Mouse (Mus musculus): ENCODE measurements around the gene Eif3g.
A peak's percentile ranks its signal among the peaks of the same experiment; 100 is the strongest.

Eif3g gene

DNA sequence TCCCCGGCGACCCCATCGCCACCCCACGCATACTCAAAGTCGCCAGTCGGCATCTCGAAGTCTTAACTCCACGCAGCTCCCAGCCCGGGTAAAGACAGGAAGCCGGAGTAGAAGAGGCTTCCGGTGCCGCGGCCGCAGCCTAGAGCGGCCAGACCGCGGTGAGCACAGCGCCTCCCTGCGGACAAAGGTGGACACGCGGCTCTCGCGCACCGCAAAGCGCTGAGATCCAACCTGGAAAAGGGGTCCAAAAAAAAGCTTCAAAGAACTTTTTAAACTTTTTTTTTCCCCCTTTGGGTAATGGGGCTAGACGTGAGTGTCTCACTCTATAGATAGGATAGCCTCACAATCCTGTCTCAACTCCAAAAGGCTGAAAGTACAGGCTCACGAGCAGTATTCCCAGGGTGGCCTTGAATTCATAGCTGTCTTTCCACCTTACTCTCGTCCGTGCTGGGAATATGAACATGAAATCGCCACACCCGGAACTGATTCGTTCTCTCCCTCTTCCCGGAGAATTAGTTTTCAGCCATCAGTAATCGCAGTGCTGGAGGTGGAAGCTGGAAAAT, at the start of gene Eif3g:
Gene Eif3g, minus strand, starts transcription at position 113 of the 563 bp plus-strand sequence.
- DNase-seq (ENCODE audit: low read depth): peak; percentile 92

- DNase-seq (ENCODE audit: low read depth): no peak
Measured at GRCm38 (mm10) chr9:20946066-20946880, 47.9 kb upstream of the Eif3g start.

DNA sequence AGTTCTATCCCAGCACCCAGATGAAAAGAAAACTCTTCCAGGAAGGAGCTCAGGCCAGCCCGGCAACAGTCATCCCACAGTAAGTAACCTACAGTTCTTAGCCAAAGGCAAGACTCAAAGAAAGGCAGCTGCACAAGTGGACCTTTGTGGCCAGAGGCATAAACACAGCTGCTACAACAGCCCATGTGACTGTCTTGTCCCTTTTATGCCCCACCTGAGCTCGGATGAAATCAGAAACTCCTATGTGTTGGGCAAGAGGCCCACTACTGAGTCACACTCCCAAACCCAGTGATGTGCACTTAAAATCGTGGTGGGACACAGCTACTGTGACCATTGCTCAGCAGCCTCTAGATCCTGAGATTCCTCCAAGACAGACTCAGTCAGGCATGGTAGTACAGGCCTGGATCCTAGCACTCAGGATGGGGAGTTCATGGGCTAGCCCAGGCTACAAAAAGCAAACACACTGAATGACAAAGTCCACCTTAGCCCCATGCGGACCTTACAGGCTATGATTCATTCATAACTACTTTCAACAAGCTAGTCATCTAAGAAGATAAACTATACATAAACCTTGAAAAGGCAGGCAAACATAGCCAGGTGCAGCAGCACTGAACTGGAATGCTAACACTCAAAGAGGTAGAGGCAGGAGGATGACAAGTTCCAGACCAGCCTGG, 46.4 kb upstream of the Eif3g start:
- DNase-seq (ENCODE audit: low read depth): no peak

DNA sequence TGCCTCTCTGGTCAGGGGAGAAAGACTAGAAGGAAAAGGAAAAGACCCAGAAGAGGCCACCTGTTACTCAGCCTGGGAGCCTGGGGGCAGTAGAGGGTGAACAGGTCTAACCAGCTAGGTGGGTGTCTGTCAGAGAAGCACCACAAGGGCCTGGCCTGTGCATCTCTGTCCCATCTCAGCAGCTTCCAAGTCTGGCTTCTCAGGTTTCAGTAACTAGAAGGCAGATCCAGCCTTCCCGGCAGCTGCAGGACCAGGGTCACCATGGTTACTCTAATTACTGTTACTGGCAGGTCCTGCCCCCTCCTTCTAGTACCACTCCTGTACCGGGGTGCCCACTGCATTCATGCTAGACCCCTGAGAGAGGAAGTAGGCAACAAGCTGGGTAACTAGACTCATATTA, 45.5 kb upstream of the Eif3g start:
- DNase-seq (ENCODE audit: low read depth): no peak

DNA sequence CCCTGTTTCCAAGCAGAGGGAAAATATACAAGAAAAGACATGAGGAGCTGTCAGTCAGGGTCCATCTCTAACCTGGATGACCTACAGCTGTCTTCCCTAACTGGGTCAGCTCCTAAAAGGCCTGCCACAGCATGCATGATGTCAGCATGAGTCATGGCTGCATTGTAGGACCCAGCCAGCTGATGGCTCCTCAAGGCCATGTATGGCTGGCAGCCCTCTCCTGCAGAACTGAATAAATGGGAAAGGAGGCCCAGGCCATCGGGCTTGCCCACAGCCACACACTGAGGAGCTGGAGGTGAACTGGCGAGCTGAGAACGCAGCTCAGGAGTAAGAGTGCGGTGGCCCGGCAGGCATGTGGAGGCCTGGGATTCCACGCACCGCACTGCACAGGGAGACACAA, 45.0 kb upstream of the Eif3g start:
- no peak for DNase-seq (ENCODE audit: low read depth)

DNA sequence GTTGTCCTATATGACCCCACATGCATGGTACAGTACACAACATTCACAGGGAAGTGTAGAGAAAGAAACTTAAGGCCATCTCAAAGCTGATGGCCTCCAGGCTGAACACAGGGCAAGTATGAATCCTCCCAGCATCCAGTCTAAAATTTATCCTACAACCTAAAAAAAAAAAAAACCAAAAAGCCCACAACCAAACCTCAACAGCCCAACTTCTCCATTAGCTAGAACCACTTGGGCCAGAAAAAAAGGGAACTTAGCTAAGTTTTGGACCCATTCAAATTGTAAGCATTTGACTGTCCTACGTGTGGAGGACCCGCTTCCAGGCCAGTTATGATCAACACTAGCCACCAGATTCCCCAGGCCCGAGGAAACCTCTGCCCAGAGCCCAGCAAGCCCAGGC, 24.8 kb upstream of the Eif3g start:
- no peak for DNase-seq (ENCODE audit: low read depth)

GRCm38 (mm10) chr9:20916160-20916559, 17.7 kb upstream of the Eif3g start:
- peak; percentile 74 for DNase-seq (ENCODE audit: low read depth)

DNA sequence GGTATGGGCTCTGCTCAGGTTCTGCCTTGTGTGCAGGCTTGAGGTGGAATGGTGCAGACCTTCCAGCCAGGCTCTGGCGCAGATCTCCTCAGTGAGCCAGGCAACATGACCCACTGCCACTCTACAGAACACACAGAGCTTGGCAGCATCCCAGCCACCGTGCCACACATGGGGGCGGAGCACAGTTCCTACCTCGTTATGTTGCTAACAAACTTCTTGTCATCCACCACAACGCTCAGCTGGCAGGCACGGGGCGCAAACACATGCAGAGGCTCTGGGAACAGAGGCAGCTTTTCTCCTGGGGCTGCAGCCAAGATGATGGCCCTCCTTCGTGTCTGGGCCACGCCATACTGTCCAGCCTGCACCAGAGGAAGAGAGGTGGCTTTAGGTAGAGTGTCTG, 11.5 kb upstream of the Eif3g start:
- no peak for DNase-seq (ENCODE audit: low read depth)

GRCm38 (mm10) chr9:20902174-20902491, 3.7 kb upstream of the Eif3g start:
- peak; percentile 24 for DNase-seq (ENCODE audit: low read depth)

DNA sequence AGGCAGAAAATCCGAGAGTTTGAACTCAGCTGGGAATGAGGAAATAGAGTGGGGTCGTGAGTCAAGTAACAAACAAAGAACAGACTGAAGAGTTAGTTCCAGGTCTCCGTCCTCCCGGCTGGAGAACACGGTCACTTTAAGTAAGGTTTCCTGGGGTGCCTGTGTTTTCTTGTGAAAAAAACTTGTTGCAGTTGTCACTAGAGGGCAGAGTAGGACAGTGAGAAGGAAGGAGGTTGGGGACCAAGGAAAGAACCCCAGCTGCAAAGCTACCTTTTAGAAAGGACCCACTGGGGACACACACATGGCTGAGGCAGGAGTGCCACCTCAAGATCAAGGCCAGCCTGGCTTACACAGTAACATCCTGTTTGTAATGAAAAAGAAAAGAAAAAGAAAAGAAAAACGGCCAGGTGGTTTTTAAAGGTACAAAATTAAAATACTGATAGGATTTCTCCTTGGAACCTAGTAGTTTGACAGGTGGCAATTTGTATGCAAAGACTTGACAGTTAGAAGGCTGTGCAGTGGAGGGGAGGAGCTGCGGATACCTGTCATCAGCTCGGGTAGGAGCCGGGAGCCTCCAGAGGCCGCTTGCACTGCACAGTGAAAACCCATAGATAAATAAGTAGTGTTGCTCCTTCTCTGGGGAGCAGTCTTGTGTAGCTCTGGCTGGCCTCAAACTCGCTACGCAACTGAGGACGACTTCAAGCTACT, 3.2 kb upstream of the Eif3g start:
- peak; percentile 83 for DNase-seq (ENCODE audit: low read depth)

DNA sequence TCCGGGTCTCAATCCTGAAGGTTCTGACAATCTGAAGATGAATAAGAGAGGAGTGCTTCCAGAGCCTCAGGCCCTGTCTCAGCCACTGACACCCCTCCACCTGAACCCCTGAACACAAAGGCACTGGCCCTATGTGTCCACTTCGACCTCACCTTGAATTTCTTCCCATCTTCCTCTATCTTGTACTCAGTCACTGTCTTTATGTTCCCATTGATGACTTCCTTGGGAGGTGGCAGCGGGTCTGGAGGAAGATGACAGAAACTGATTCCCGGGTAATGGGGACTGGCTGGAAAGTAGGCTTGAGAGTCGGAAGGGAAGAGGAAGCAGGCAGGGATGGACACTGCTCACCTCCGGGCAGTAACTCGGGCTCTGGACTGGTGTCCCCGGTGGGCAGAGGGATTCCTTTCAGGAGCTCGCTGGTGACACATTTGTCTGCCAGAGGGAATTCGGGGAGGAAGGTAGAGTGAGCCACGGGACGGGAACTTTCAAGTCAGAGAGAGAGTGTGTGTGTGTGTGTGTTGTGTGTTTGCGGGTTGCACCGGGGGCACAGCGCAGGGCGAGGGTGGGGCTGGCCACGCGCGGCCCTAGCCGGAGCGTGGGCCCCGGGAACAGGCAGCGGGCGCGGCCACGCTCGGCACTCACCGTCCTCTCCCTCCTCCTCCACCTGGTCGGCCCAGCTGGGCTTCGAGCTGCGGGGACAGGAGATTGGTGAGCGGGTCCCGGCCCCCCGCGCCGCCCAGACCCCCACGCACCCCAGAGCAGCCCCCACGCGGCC, 500 bp downstream of the Eif3g start:
- peak; percentile 34 for DNase-seq (ENCODE audit: low read depth)

DNA sequence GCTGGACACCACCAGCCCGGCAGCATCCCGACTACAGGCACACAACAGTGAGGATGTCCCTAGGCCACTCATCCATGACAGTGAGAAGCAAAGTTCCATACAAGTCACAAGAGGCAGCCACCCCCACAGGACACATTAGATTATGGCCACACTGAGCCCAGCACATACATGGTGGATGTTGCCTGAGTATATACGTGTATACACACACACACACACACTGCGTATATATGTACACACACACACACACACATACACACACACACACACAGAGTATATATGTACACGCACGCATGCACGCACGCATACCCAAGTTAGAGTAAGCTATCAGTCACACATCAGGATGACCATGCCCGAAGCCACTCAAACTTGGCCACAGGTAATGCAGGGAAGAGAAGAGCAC, 3.0 kb downstream of the Eif3g start:
- no peak for DNase-seq (ENCODE audit: low read depth)

DNA sequence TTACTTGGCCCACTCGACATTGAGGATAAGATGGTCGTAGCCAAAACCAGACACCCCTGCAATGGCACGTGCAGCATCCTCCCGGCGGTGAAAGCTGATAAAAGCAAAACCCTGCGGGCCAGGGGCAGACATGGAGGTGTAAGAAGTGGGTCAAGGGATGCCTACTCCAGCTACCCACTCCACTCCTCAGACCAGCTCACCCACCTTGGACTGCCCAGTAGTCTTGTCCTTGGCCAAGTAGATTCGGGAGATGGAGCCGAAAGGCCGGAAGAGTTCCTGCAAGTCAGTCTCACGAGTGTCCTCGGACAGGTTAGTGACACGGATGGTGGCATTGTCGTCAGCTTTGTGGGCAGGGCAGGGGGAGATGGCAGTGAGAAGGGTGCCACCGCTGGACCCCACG, 3.8 kb downstream of the Eif3g start:
- DNase-seq (ENCODE audit: low read depth): no peak

DNA sequence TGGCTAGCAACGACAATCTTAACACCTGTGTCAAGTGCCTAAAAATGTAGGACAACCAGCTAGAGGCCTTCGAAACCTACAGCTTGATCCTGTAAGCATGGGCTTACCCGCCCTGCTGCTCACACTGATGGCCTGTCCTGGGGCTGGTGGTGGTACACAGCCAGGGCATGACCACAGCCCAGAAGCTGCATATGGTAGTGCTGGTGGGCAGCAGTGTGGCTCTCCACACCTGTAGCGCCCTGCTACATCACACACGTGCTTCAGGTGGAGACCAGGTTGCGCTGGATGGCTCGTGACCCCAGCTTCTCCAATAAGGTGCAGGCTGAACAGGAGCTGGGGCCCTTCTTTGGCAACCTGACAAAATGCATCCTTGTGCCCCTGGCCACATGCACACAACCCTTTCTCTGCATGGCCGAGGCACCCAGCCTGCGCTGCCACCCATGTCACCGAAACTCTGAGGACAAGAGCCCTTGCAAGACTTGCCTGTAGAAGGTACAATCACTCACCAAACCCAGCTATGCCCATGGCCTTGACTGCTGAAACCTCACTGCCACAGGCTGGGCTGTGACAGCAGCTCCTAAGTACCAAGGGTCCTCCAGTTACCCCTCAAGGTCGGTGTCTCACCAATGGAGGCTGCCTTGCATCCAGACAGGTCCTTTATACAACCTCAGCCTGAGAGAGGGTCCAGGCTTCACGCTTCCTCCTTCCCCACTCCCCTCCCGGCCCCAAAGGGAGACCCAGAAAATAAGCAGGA, 4.7 kb downstream of the Eif3g start:
- no peak for DNase-seq (ENCODE audit: low read depth)

- no peak for DNase-seq (ENCODE audit: low read depth)
Measured at GRCm38 (mm10) chr9:20893069-20893468, 5.4 kb downstream of the Eif3g start.

- no peak for DNase-seq (ENCODE audit: low read depth)
Measured at GRCm38 (mm10) chr9:20892104-20892653, 6.2 kb downstream of the Eif3g start.

GRCm38 (mm10) chr9:20891339-20892103, 6.9 kb downstream of the Eif3g start:
- DNase-seq (ENCODE audit: low read depth): no peak

DNA sequence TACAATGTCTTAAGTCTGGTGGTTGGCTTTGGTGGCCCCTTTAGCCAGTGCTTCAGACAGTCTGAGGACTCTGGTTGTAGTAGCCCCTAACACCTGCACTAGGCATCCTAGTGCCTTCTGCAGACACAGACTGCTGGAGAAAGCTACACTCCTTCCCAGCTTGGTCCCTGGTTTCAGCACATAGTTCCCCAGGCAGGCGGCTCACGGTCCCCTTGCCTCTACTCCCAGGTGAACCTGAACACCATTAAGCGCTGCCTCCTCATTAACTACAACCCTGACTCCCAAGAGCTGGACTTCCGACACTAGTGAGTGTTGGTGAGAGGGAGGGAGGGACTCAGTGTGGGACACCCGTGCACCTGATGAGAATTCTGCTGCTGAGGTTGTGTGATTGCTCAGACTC, 8.0 kb downstream of the Eif3g start:
- no peak for DNase-seq (ENCODE audit: low read depth)

DNA sequence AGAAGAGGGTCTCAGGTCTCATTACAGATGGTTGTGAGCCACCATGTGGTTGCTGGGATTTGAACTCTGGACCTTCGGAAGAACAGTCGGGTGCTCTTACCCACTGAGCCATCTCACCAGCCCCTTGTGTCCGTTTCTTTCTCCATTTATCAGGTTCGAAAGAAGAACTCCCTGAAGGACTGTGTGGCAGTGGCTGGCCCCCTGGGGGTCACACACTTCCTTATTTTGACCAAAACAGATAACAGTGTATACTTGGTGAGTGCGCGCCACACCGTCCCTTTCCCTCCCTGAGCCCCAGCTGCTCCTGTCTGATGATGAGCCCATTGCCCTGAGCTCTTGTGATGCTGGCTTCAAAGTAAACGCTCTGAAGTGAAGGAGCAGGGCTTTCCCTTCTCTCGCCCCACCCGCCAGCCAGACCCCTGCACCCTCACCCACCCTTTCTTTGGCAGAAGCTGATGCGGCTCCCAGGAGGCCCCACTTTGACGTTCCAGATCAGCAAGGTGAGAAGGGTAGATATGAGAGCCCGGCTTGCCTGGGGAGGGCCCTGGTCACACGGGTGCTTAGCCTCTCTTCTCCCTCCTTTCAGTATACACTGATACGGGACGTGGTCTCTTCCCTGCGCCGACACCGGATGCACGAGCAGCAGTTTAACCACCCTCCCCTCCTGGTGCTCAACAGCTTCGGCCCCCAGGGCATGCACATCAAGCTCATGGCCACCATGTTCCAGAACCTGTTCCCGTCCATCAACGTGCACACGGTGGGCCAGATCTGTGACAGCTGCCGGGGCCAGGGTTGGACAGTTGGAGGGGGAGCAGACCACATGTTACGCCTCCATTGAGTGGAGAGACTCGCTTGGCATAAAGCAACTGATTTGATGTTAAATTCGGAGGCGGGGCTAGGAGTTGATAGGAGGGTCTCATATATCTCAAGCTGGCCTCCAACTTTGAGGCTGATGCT, 9.0 kb downstream of the Eif3g start:
- no peak for DNase-seq (ENCODE audit: low read depth)
